Mouse (Mus musculus) limb, embryonic 14.5 days (tissue): ENCODE data around the gene Btnl2. TPM values are rescaled to one million over a fixed set of nuclear protein-coding genes. Genes with fewer than 3 reads are reported as not detected.

Source experiments
- ATAC-seq: fragments of 200-750 bp; cut with Nextera tagmentation; 2 replicates; pipeline ENCODE4 v1.8.0; 2017; ENCODE audit warnings: low read depth, moderate number of reproducible peaks, moderate TSS enrichment; ENCODE audit not compliant: low FRiP score
- DNase-seq: peaks from one replicate; pipeline ENCODE4 v3.0.0-alpha.2; 2015; ENCODE audit warnings: low spot score
- H3K27ac ChIP-seq: fragments of 300-500 bp; sonication (generic); replicated peaks from 2 replicates; pipeline ENCODE4 v1.5.1; 2014; ENCODE audit warnings: low read depth, mild to moderate bottlenecking, low read length, moderate library complexity, mixed read lengths
- H3K27me3 ChIP-seq: fragments of 300-500 bp; sonication (generic); 2 replicates; pipeline ENCODE4 v1.6.1; 2014; ENCODE audit warnings: low read length, mixed read lengths; ENCODE audit not compliant: control insufficient read depth, insufficient read depth
- H3K36me3 ChIP-seq: fragments of 300-500 bp; sonication (generic); 2 replicates; pipeline ENCODE4 v1.6.1; 2014; ENCODE audit warnings: mild to moderate bottlenecking, low read length, moderate library complexity, mixed read lengths; ENCODE audit not compliant: control insufficient read depth, insufficient read depth
- H3K4me1 ChIP-seq: fragments of 300-500 bp; sonication (generic); 2 replicates; pipeline ENCODE4 v1.6.1; 2014; ENCODE audit warnings: antibody characterized with exemption, low read length, mixed read lengths; ENCODE audit not compliant: control insufficient read depth, insufficient read depth
- H3K4me2 ChIP-seq: fragments of 300-500 bp; sonication (generic); replicated peaks from 2 replicates; pipeline ENCODE4 v1.6.1; 2014; ENCODE audit warnings: low read depth, mild to moderate bottlenecking, low read length, moderate library complexity; ENCODE audit not compliant: severe bottlenecking
- H3K4me3 ChIP-seq: fragments of 300-500 bp; sonication (generic); replicated peaks from 2 replicates; pipeline ENCODE4 v1.5.1; 2014; ENCODE audit warnings: low read length
- H3K9ac ChIP-seq: fragments of 300-500 bp; sonication (generic); 2 replicates; pipeline ENCODE4 v1.6.1; 2014; ENCODE audit warnings: mild to moderate bottlenecking, low read depth, low read length, moderate library complexity; ENCODE audit not compliant: severe bottlenecking
- H3K9me3 ChIP-seq: fragments of 300-500 bp; sonication (generic); 2 replicates; pipeline ENCODE4 v1.6.1; 2016; ENCODE audit warnings: low read length; ENCODE audit not compliant: control insufficient read depth
- POLR2A ChIP-seq: fragments of 200-500 bp; IDR thresholded peaks from 2 replicates; pipeline ENCODE4 v1.8.0; 2012; ENCODE audit warnings: inconsistent platforms, mild to moderate bottlenecking, moderate library complexity, borderline replicate concordance; ENCODE audit not compliant: insufficient read depth, insufficient read length; ENCODE audit errors: extremely low read depth
- WGBS: fragments of 180-500 bp; shearing (Covaris S2); extraction: QIAGEN DNeasy Blood & Tissue Kit; methylation state at CpG from one replicate; pipeline ENCODE4 v1.1.7; 2014; 5-methylcytosine and 5-hydroxymethylcytosine counted together
- polyA plus RNA-seq, 2 experiments: library from polyadenylated mRNA; depleted of rRNA in 1 of 2; stranded (reverse) in 1 of 2; unstranded in 1 of 2; fragments of >200 nt; fragmentation: Nextera tagmentation in 1 of 2; extraction: Ambion mirVana in 1 of 2; gene quantifications; 2 replicates each; pipeline versions ENCODE4 v1.2.1 to v1.2.3; 2012 to 2014

Gene Btnl2
- polyA plus RNA-seq, 2 experiments, result 0.11 to 0.14 TPM

GRCm38 (mm10) chr17:34398711-34399393 lies 44.2 kb downstream of the Btnl2 start, which contains the start of gene BC051142:
Gene BC051142 (plus strand): TSS chr17:34398820.
- Histone ChIP-seq H3K4me1 (no peaks in the 10 kb centered on the region), H3K9ac (peak within 1 kb of the TSS; percentile 82), H3K36me3 (no peaks in the 10 kb centered on the region), H3K27ac (peak within 1 kb of the TSS; percentile 77), H3K27me3 (no peaks in the 10 kb centered on the region), H3K4me2 (peak within 1 kb of the TSS; percentile 63), H3K9me3 (no peaks in the 10 kb centered on the region), H3K4me3 (peak within 1 kb of the TSS; percentile 58)
- WGBS, result 10% methylated on average over 30 of the region's 34 CpGs
- peak; percentile 95 for ATAC-seq
- DNase-seq, result peak; percentile 90
- TF ChIP-seq POLR2A, result peak; percentile 47; the same call in 1 of the 2 replicates

GRCm38 (mm10) chr17:34399394-34399715 lies 44.7 kb downstream of the Btnl2 start:
- H3K9ac ChIP-seq, result peak overlapping the region; percentile 82; the same call in 1 of the 2 replicates
- H3K36me3 ChIP-seq, result no peaks in the 10 kb centered on the region
- H3K9me3 ChIP-seq, result no peaks in the 10 kb centered on the region
- peak overlapping the region; percentile 58 for H3K4me3 ChIP-seq
- 62% methylated on average over 4 of the region's 4 CpGs for WGBS
- H3K27ac ChIP-seq, result no peak overlapping the region
- DNase-seq (no peak), ATAC-seq (no peak)
- peak overlapping the region; percentile 63 for H3K4me2 ChIP-seq
- H3K27me3 ChIP-seq, result no peaks in the 10 kb centered on the region
- H3K4me1 ChIP-seq, result no peaks in the 10 kb centered on the region
- TF ChIP-seq POLR2A, result no peak

- ATAC-seq, result no peak
These were observed 56.5 kb downstream of the Btnl2 start for GRCm38 (mm10) chr17:34411117-34411516.

More at GRCm38 (mm10) chr17:34411117-34411516, 56.5 kb downstream of the Btnl2 start:
- TF ChIP-seq POLR2A, result no peak
- no peaks in the 10 kb centered on the region for H3K4me1 ChIP-seq
- peak; percentile 20 for DNase-seq
- H3K27ac ChIP-seq, result no peak overlapping the region
- no peak overlapping the region for H3K4me3 ChIP-seq
- H3K36me3 ChIP-seq, result no peaks in the 10 kb centered on the region
- H3K9ac ChIP-seq, result no peak overlapping the region
- H3K9me3 ChIP-seq, result no peaks in the 10 kb centered on the region
- no peaks in the 10 kb centered on the region for H3K27me3 ChIP-seq
- 22% methylated on average over 6 of the region's 6 CpGs for WGBS
- no peak overlapping the region for H3K4me2 ChIP-seq

Other genes with a start within 250 kb of the Btnl2 start
- 13.1 and 20.2 TPM in 2 replicates for gene H2-DMa, start 235.3 kb upstream of the Btnl2 start, polyA plus RNA-seq (2012; rRNA removed)
- 16.8 and 19.0 TPM in 2 replicates for gene H2-DMa, start 235.3 kb upstream of the Btnl2 start, polyA plus RNA-seq (2014; fragmentation: Nextera tagmentation; extraction: Ambion mirVana)
- gene Brd2, start 232.2 kb upstream of the Btnl2 start, polyA plus RNA-seq (2012; rRNA removed), result 197 and 217 TPM in 2 replicates
- gene Brd2, start 232.2 kb upstream of the Btnl2 start, polyA plus RNA-seq (2014; fragmentation: Nextera tagmentation; extraction: Ambion mirVana), result 121 and 141 TPM in 2 replicates
- 0.31 and 0.54 TPM in 2 replicates for gene H2-DMb2, start 211.5 kb upstream of the Btnl2 start, polyA plus RNA-seq (2012; rRNA removed)
- gene H2-DMb2, start 211.5 kb upstream of the Btnl2 start, polyA plus RNA-seq (2014; fragmentation: Nextera tagmentation; extraction: Ambion mirVana), result 0.23 and 0.36 TPM in 2 replicates
- gene H2-DMb1, start 201.8 kb upstream of the Btnl2 start, polyA plus RNA-seq (2012; rRNA removed), result 4.2 and 6.9 TPM in 2 replicates
- gene H2-DMb1, start 201.8 kb upstream of the Btnl2 start, polyA plus RNA-seq (2014; fragmentation: Nextera tagmentation; extraction: Ambion mirVana), result 2.4 and 2.7 TPM in 2 replicates
- gene Tap1, start 167.3 kb upstream of the Btnl2 start, polyA plus RNA-seq (2012; rRNA removed), result 11.0 and 12.1 TPM in 2 replicates
- 11.2 and 14.2 TPM in 2 replicates for gene Tap1, start 167.3 kb upstream of the Btnl2 start, polyA plus RNA-seq (2014; fragmentation: Nextera tagmentation; extraction: Ambion mirVana)
- 2.2 and 3.7 TPM in 2 replicates for gene Psmb9, start 167.1 kb upstream of the Btnl2 start, polyA plus RNA-seq (2012; rRNA removed)
- gene Psmb9, start 167.1 kb upstream of the Btnl2 start, polyA plus RNA-seq (2014; fragmentation: Nextera tagmentation; extraction: Ambion mirVana), result 3.4 and 3.9 TPM in 2 replicates
- 6.8 and 7.3 TPM in 2 replicates for gene Psmb8, start 157.1 kb upstream of the Btnl2 start, polyA plus RNA-seq (2012; rRNA removed)
- gene Psmb8, start 157.1 kb upstream of the Btnl2 start, polyA plus RNA-seq (2014; fragmentation: Nextera tagmentation; extraction: Ambion mirVana), result 9.2 and 9.4 TPM in 2 replicates
- 2.9 and 3.0 TPM in 2 replicates for gene Tap2, start 151.3 kb upstream of the Btnl2 start, polyA plus RNA-seq (2012; rRNA removed)
- gene Tap2, start 151.3 kb upstream of the Btnl2 start, polyA plus RNA-seq (2014; fragmentation: Nextera tagmentation; extraction: Ambion mirVana), result 2.3 and 2.4 TPM in 2 replicates
- gene H2-Ob, start 115.9 kb upstream of the Btnl2 start, polyA plus RNA-seq (2012; rRNA removed), result 0.06 and 0.23 TPM in 2 replicates
- 0.11 TPM in 1 of 2 replicates, not detected in the other for gene H2-Ob, start 115.9 kb upstream of the Btnl2 start, polyA plus RNA-seq (2014; fragmentation: Nextera tagmentation; extraction: Ambion mirVana)
- 4.8 and 5.6 TPM in 2 replicates for gene H2-Ab1, start 97.1 kb upstream of the Btnl2 start, polyA plus RNA-seq (2012; rRNA removed)
- gene H2-Ab1, start 97.1 kb upstream of the Btnl2 start, polyA plus RNA-seq (2014; fragmentation: Nextera tagmentation; extraction: Ambion mirVana), result 7.6 and 8.0 TPM in 2 replicates
- gene H2-Aa, start 67.0 kb upstream of the Btnl2 start, polyA plus RNA-seq (2012; rRNA removed), result 2.0 and 2.9 TPM in 2 replicates
- gene H2-Aa, start 67.0 kb upstream of the Btnl2 start, polyA plus RNA-seq (2014; fragmentation: Nextera tagmentation; extraction: Ambion mirVana), result 4.1 and 4.5 TPM in 2 replicates
- gene H2-Eb1, start 49.0 kb upstream of the Btnl2 start, polyA plus RNA-seq (2012; rRNA removed), result 1.6 and 2.4 TPM in 2 replicates
- 3.4 and 4.6 TPM in 2 replicates for gene H2-Eb1, start 49.0 kb upstream of the Btnl2 start, polyA plus RNA-seq (2014; fragmentation: Nextera tagmentation; extraction: Ambion mirVana)
- not detected in 2 replicates for gene H2-Eb2, start 29.2 kb upstream of the Btnl2 start, polyA plus RNA-seq (2012; rRNA removed)
- gene H2-Eb2, start 29.2 kb upstream of the Btnl2 start, polyA plus RNA-seq (2014; fragmentation: Nextera tagmentation; extraction: Ambion mirVana), result not detected in 2 replicates
- gene Btnl1, start 22.3 kb downstream of the Btnl2 start, polyA plus RNA-seq (2012; rRNA removed), result not detected in 2 replicates
- gene Btnl1, start 22.3 kb downstream of the Btnl2 start, polyA plus RNA-seq (2014; fragmentation: Nextera tagmentation; extraction: Ambion mirVana), result not detected in 2 replicates
- gene BC051142, start 44.0 kb downstream of the Btnl2 start, polyA plus RNA-seq (2012; rRNA removed), result 1.4 and 1.5 TPM in 2 replicates
- 0.19 and 0.85 TPM in 2 replicates for gene BC051142, start 44.0 kb downstream of the Btnl2 start, polyA plus RNA-seq (2014; fragmentation: Nextera tagmentation; extraction: Ambion mirVana)
- 0.05 TPM in 1 of 2 replicates, not detected in the other for gene Btnl4, start 122.5 kb downstream of the Btnl2 start, polyA plus RNA-seq (2012; rRNA removed)
- gene Btnl4, start 122.5 kb downstream of the Btnl2 start, polyA plus RNA-seq (2014; fragmentation: Nextera tagmentation; extraction: Ambion mirVana), result not detected in 2 replicates
- not detected in 2 replicates for gene Btnl6, start 162.5 kb downstream of the Btnl2 start, polyA plus RNA-seq (2012; rRNA removed)
- gene Btnl6, start 162.5 kb downstream of the Btnl2 start, polyA plus RNA-seq (2014; fragmentation: Nextera tagmentation; extraction: Ambion mirVana), result not detected in 2 replicates
- 9.6 and 13.3 TPM in 2 replicates for gene Notch4, start 209.4 kb downstream of the Btnl2 start, polyA plus RNA-seq (2012; rRNA removed)
- 4.3 and 5.7 TPM in 2 replicates for gene Notch4, start 209.4 kb downstream of the Btnl2 start, polyA plus RNA-seq (2014; fragmentation: Nextera tagmentation; extraction: Ambion mirVana)
- gene Gpsm3, start 235.0 kb downstream of the Btnl2 start, polyA plus RNA-seq (2012; rRNA removed), result 3.7 and 4.0 TPM in 2 replicates
- 7.6 and 7.9 TPM in 2 replicates for gene Gpsm3, start 235.0 kb downstream of the Btnl2 start, polyA plus RNA-seq (2014; fragmentation: Nextera tagmentation; extraction: Ambion mirVana)
- 141 and 149 TPM in 2 replicates for gene Pbx2, start 236.4 kb downstream of the Btnl2 start, polyA plus RNA-seq (2012; rRNA removed)
- gene Pbx2, start 236.4 kb downstream of the Btnl2 start, polyA plus RNA-seq (2014; fragmentation: Nextera tagmentation; extraction: Ambion mirVana), result 13.5 and 17.0 TPM in 2 replicates
- gene Ager, start 243.0 kb downstream of the Btnl2 start, polyA plus RNA-seq (2012; rRNA removed), result 12.2 and 13.2 TPM in 2 replicates
- gene Ager, start 243.0 kb downstream of the Btnl2 start, polyA plus RNA-seq (2014; fragmentation: Nextera tagmentation; extraction: Ambion mirVana), result 2.1 and 2.9 TPM in 2 replicates
- 103 and 112 TPM in 2 replicates for gene Rnf5, start 248.9 kb downstream of the Btnl2 start, polyA plus RNA-seq (2012; rRNA removed)
- 79.5 and 83.6 TPM in 2 replicates for gene Rnf5, start 248.9 kb downstream of the Btnl2 start, polyA plus RNA-seq (2014; fragmentation: Nextera tagmentation; extraction: Ambion mirVana)
- 150 and 223 TPM in 2 replicates for gene Agpat1, start 249.4 kb downstream of the Btnl2 start, polyA plus RNA-seq (2012; rRNA removed)
- 53.3 and 55.4 TPM in 2 replicates for gene Agpat1, start 249.4 kb downstream of the Btnl2 start, polyA plus RNA-seq (2014; fragmentation: Nextera tagmentation; extraction: Ambion mirVana)